Mouse (Mus musculus) intestine, embryonic 14.5 days (tissue): ENCODE measurements at regions not wholly inside any gene's neighbourhood (a gene's known extent, or its start where the extent isn't known, plus 50 kb on each side); places are given as distances from the start of the nearest gene placed in this dataset.

Experiments used
- ATAC-seq: fragments of 200-750 bp; cut with Nextera tagmentation; replicated peaks from 2 replicates; pipeline ENCODE4 v1.8.0; 2017; ENCODE audit warnings: low read depth, moderate number of reproducible peaks, moderate TSS enrichment, moderate library complexity; ENCODE audit not compliant: low FRiP score, low TSS enrichment
- DNase-seq: peaks from one replicate; pipeline ENCODE4 v3.0.0-alpha.2; 2018; ENCODE audit warnings: low spot score
- H3K27ac ChIP-seq: fragments of 300-500 bp; sonication (generic); 2 replicates; pipeline ENCODE4 v1.5.1; 2014; ENCODE audit warnings: low read depth, mild to moderate bottlenecking, control low read depth
- H3K27me3 ChIP-seq: fragments of 300-500 bp; sonication (generic); replicated peaks from 2 replicates; pipeline ENCODE4 v1.6.1; 2014; ENCODE audit warnings: low read length, control low read depth; ENCODE audit not compliant: control insufficient read depth, insufficient read depth
- H3K36me3 ChIP-seq: fragments of 300-500 bp; sonication (generic); 2 replicates; pipeline ENCODE4 v1.6.1; 2014; ENCODE audit warnings: low read length, control low read depth; ENCODE audit not compliant: control insufficient read depth, insufficient read depth
- H3K4me1 ChIP-seq: fragments of 300-500 bp; sonication (generic); replicated peaks from 2 replicates; pipeline ENCODE4 v1.6.1; 2014; ENCODE audit warnings: low read length, control low read depth, mixed read lengths; ENCODE audit not compliant: control insufficient read depth, insufficient read depth
- H3K4me2 ChIP-seq: fragments of 300-500 bp; sonication (generic); 2 replicates; pipeline ENCODE4 v1.6.1; 2014; ENCODE audit warnings: low read length
- H3K4me3 ChIP-seq: fragments of 300-500 bp; sonication (generic); 2 replicates; pipeline ENCODE4 v1.5.1; 2014; ENCODE audit warnings: low read depth, low read length, control low read depth, mixed read lengths
- H3K9ac ChIP-seq: fragments of 300-500 bp; sonication (generic); 2 replicates; pipeline ENCODE4 v1.6.1; 2014; ENCODE audit warnings: mild to moderate bottlenecking, low read length
- H3K9me3 ChIP-seq: fragments of 300-500 bp; sonication (generic); 2 replicates; pipeline ENCODE4 v1.6.1; 2016; ENCODE audit warnings: low read length, control low read depth; ENCODE audit not compliant: control insufficient read depth
- WGBS: fragments of 180-500 bp; shearing (Covaris S2); extraction: QIAGEN DNeasy Blood & Tissue Kit; methylation state at CpG from one replicate; pipeline ENCODE4 v1.1.7; 2014; 5-methylcytosine and 5-hydroxymethylcytosine counted together

DNA sequence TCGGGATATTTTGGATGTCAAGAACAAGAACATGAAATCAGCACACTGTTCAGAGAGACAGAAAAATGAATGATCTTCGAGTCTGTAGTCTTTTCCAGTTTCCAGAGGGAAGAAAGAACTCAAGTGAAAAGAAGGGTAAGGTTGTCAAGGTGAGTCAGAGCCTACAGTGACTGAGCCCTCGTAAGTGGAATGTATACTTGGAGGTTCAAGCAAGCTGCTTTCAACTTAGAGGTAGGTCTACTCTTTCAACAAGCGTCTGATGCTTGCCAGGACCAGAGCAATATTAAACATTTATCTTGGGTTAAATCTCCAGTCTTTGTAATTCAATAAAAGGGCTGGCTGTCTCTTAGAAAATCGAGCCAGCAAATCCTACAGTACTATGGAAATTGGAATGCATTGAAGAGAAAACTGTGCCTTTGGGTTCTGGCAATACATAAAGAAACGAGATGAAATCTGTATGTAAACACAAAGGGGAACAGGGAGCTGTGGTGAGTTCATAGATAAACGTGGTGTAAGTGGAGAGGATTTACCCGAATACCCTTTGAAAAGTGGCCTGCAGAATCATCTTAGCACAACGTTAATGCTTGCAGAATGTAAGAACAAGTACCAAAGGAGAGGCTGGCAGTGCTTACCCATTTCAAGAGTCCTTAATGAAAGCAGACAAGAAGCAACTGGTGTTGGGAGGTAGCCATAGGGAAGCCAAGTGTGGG lies 82.2 kb upstream of the Dcn start:
- Histone ChIP-seq H3K27ac (peak overlapping the region; percentile 69), H3K36me3 (no peaks in the 10 kb centered on the region), H3K9ac (no peak overlapping the region), H3K9me3 (no peaks in the 10 kb centered on the region), H3K27me3 (no peaks in the 10 kb centered on the region), H3K4me2 (no peak overlapping the region), H3K4me3 (no peak overlapping the region), H3K4me1 (0 out of 2 replicates have a peak, but pooled peaks cover under 1% of the 10 kb centered on the region)
- ATAC-seq (0 out of 2 replicates have a peak, but pooled peaks have one; percentile 47), DNase-seq (no peak)
- 26% methylated on average over 9 of the region's 9 CpGs for WGBS

- H3K9ac ChIP-seq: no peak overlapping the region
- 43% methylated on average over 2 of the region's 2 CpGs for WGBS
Observed at GRCm38 (mm10) chr10:97397896-97398295, 81.5 kb upstream of the Dcn start.

GRCm38 (mm10) chr10:97402524-97402923 lies 76.9 kb upstream of the Dcn start:
- 71% methylated on average over 2 of the region's 2 CpGs for WGBS
- no peak overlapping the region for H3K4me3 ChIP-seq
- H3K4me2 ChIP-seq: no peak overlapping the region
- H3K9ac ChIP-seq: no peak overlapping the region
- peak overlapping the region; percentile 80 for H3K27ac ChIP-seq
- ATAC-seq: no peak
- no peaks in the 10 kb centered on the region for H3K9me3 ChIP-seq
- DNase-seq: no peak
- H3K4me1 ChIP-seq: peaks cover 7% of the 10 kb centered on the region; the same call in 1 of the 2 replicates
- H3K36me3 ChIP-seq: no peaks in the 10 kb centered on the region
- no peaks in the 10 kb centered on the region for H3K27me3 ChIP-seq

More at GRCm38 (mm10) chr10:97397896-97398295, 81.5 kb upstream of the Dcn start:
- Histone ChIP-seq H3K4me2 (no peak overlapping the region), H3K36me3 (no peaks in the 10 kb centered on the region), H3K4me3 (no peak overlapping the region), H3K9me3 (no peaks in the 10 kb centered on the region), H3K27me3 (no peaks in the 10 kb centered on the region), H3K27ac (peak overlapping the region; percentile 69), H3K4me1 (peaks cover 5% of the 10 kb centered on the region; the same call in 1 of the 2 replicates)
- no peak for DNase-seq
- no peak for ATAC-seq

- no peak for DNase-seq
- Histone ChIP-seq H3K4me2 (no peak overlapping the region), H3K27ac (peak overlapping the region; percentile 80), H3K9ac (no peak overlapping the region), H3K4me3 (no peak overlapping the region), H3K4me1 (peaks cover 11% of the 10 kb centered on the region; the same call in 1 of the 2 replicates), H3K9me3 (no peaks in the 10 kb centered on the region), H3K27me3 (no peaks in the 10 kb centered on the region), H3K36me3 (no peaks in the 10 kb centered on the region)
- ATAC-seq: no peak
- WGBS: 33% methylated on average over 2 of the region's 2 CpGs
Observed at GRCm38 (mm10) chr10:97404076-97404787, 75.2 kb upstream of the Dcn start.

GRCm38 (mm10) chr10:97409181-97409581 lies 70.2 kb upstream of the Dcn start:
- no peaks in the 10 kb centered on the region for H3K36me3 ChIP-seq
- H3K27ac ChIP-seq: peak overlapping the region; percentile 47
- no peak for ATAC-seq
- 25% methylated on average over 1 of the region's 1 CpGs for WGBS
- 0 out of 2 replicates have a peak, but pooled peaks cover 3% of the 10 kb centered on the region for H3K4me1 ChIP-seq
- no peak overlapping the region for H3K4me2 ChIP-seq
- no peaks in the 10 kb centered on the region for H3K27me3 ChIP-seq
- H3K9me3 ChIP-seq: no peaks in the 10 kb centered on the region
- H3K9ac ChIP-seq: no peak overlapping the region
- DNase-seq: no peak
- H3K4me3 ChIP-seq: no peak overlapping the region

GRCm38 (mm10) chr10:97409909-97410308 lies 69.5 kb upstream of the Dcn start:
- H3K4me1 ChIP-seq: 0 out of 2 replicates have a peak, but pooled peaks cover 3% of the 10 kb centered on the region
- WGBS: 61% methylated on average over 1 of the region's 1 CpGs
- H3K36me3 ChIP-seq: no peaks in the 10 kb centered on the region
- no peak overlapping the region for H3K9ac ChIP-seq
- H3K4me2 ChIP-seq: no peak overlapping the region
- H3K27ac ChIP-seq: peak overlapping the region; percentile 22
- H3K9me3 ChIP-seq: no peaks in the 10 kb centered on the region
- no peak for DNase-seq
- no peaks in the 10 kb centered on the region for H3K27me3 ChIP-seq
- no peak for ATAC-seq
- no peak overlapping the region for H3K4me3 ChIP-seq

DNA sequence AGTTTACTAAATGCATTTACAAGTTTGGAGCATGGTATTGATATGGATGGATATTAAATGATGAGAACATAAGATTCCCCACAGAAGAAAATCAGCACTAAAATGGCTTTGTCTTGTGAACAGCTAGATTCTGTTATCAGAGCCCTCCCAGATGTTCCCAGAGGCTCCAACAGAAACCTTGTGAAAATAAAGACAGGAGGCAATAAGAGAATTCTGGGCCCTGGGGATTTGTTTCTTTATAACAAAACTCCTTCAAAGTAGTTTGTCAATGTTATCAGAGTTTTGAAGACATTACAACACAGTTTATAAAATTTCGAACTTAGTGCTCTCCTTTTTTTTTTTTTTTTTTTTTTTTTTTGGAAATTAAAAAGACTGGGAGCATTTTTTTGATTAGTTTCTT lies 56.8 kb upstream of the Dcn start:
- no peaks in the 10 kb centered on the region for H3K27me3 ChIP-seq
- H3K4me1 ChIP-seq: no peaks in the 10 kb centered on the region; the same call in none of the 2 replicates
- no peaks in the 10 kb centered on the region for H3K36me3 ChIP-seq
- DNase-seq (no peak), ATAC-seq (no peak)
- no peak overlapping the region for H3K27ac ChIP-seq
- 33% methylated on average over 1 of the region's 1 CpGs for WGBS
- no peaks in the 10 kb centered on the region for H3K9me3 ChIP-seq
- H3K9ac ChIP-seq: no peak overlapping the region
- H3K4me3 ChIP-seq: no peak overlapping the region
- H3K4me2 ChIP-seq: no peak overlapping the region

GRCm38 (mm10) chr10:97423039-97423700 lies 56.2 kb upstream of the Dcn start:
- H3K9me3 ChIP-seq: no peaks in the 10 kb centered on the region
- H3K27me3 ChIP-seq: no peaks in the 10 kb centered on the region
- WGBS: 62% methylated on average over 4 of the region's 4 CpGs
- no peaks in the 10 kb centered on the region; the same call in none of the 2 replicates for H3K4me1 ChIP-seq
- no peak overlapping the region for H3K4me3 ChIP-seq
- DNase-seq (no peak), ATAC-seq (no peak)
- H3K9ac ChIP-seq: no peak overlapping the region
- no peak overlapping the region for H3K27ac ChIP-seq
- H3K4me2 ChIP-seq: no peak overlapping the region
- H3K36me3 ChIP-seq: no peaks in the 10 kb centered on the region
